23 mouse cellular contexts compared by ENCODE assay signal in genomic region chr16:23471551-23471950, GRCm38 (mm10). TPM values are rescaled to one million over a fixed set of nuclear protein-coding genes. Genes with fewer than 3 reads are reported as not detected.
"Had no signal": no experiment of that assay in that cellular context is flagged by ENCODE, and none has a peak within 500 bp of the region (broad histone marks: within the 10 kb centered on the region; RNA-seq: fewer than 3 reads in every experiment).

No protein-coding gene starts in this region.

- H3K4me2 ChIP-seq: lung, embryonic 14.5 days; midbrain, embryonic 12.5 days; neural tube, embryonic 13.5 days; neural tube, embryonic 15.5 days; stomach, embryonic 15.5 days had no signal

- ATAC-seq: midbrain, embryonic 16.5 days had no signal

- H3K27me3 ChIP-seq: midbrain, embryonic 12.5 days; neural tube, embryonic 13.5 days; neural tube, embryonic 15.5 days; stomach, embryonic 15.5 days had no signal

- H3K9me3 ChIP-seq: midbrain, embryonic 10.5 days; midbrain, embryonic 12.5 days; neural tube, embryonic 13.5 days; neural tube, embryonic 15.5 days; stomach, embryonic 15.5 days had no signal

- H3K4me3 ChIP-seq: midbrain, embryonic 10.5 days; midbrain, embryonic 12.5 days; myocyte; neural tube, embryonic 13.5 days; neural tube, embryonic 15.5 days; stomach, embryonic 15.5 days had no signal

- H3K4me1 ChIP-seq: midbrain, embryonic 10.5 days; midbrain, embryonic 12.5 days; neural tube, embryonic 13.5 days; neural tube, embryonic 15.5 days; stomach, embryonic 15.5 days had no signal

- H3K36me3 ChIP-seq: neural tube, embryonic 15.5 days; stomach, embryonic 15.5 days had no signal

- H3K27ac ChIP-seq: midbrain, embryonic 10.5 days; midbrain, embryonic 12.5 days; neural tube, embryonic 13.5 days; neural tube, embryonic 15.5 days; stomach, embryonic 15.5 days; stomach, postnatal 0 days had no signal

- H3K9ac ChIP-seq: lung, embryonic 14.5 days; midbrain, embryonic 12.5 days; neural tube, embryonic 13.5 days; neural tube, embryonic 15.5 days; stomach, embryonic 15.5 days had no signal

- DNase-seq: lung, adult 18-20 months; lung, embryonic 14.5 days; lung, postnatal 10 days; lung, postnatal 4 days; midbrain, embryonic 14.5 days; retina, postnatal 1 day; right cerebral cortex, adult 18-20 months; thymus, adult 2 months; thymus, postnatal 25 days; thymus, postnatal 4 days had no signal

RNA-seq across cellular contexts. Expression of gene Rtp1, which starts 42.6 kb away (rescaled TPM):
- total RNA-seq: megakaryocyte, adult 5-6 weeks; megakaryocyte-erythroid progenitor cell, adult 5-6 weeks had no signal
- polyA plus RNA-seq: lung, embryonic 14.5 days; lung, embryonic 16.5 days; midbrain, embryonic 10.5 days; midbrain, embryonic 12.5 days; midbrain, embryonic 14.5 days; myocyte; neural tube, embryonic 11.5 days; neural tube, embryonic 15.5 days; spleen, adult 2 months; stomach, embryonic 15.5 days; stomach, postnatal 0 days had no signal

RNA-seq across cellular contexts. Expression of gene Masp1, which starts 49.1 kb away (rescaled TPM):
- total RNA-seq: megakaryocyte, adult 5-6 weeks; megakaryocyte-erythroid progenitor cell, adult 5-6 weeks had no signal
